Mouse (Mus musculus): ENCODE results near the gene Spns2. TPM values are rescaled to one million over a fixed set of nuclear protein-coding genes. Genes with fewer than 3 reads are reported as not detected.

Spns2 gene
- total RNA-seq (2023) = 2.9 TPM

DNA sequence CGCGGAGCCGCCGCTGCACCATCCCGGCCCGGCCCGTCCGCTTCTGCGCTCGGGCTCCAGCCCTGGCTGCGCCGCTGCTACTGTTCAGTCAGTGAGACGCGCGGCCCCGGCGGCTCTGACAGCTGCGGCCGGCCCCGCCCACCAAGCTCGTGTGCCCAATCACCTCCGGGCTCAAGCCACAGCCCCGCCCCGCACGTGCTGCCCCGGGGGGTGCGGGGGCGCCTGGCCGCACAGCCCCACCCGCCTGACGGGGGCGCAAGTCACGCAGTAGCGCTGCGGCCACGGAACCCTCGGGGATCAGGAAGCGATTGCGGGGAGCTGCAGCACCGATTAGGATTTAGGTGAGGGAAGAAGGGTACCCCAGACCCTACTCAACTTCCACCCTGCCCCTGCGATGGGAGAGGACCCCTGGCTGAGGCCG, at the start of gene Spns2:
Gene Spns2, minus strand, starts transcription at position 24 of the 421 bp plus-strand sequence.

GRCm38 (mm10) chr11:72440965-72441664, 48.6 kb downstream of the Spns2 start, which contains the start of gene Mybbp1a:
TSS of gene Mybbp1a (plus strand) at chr11:72441355.

DNA sequence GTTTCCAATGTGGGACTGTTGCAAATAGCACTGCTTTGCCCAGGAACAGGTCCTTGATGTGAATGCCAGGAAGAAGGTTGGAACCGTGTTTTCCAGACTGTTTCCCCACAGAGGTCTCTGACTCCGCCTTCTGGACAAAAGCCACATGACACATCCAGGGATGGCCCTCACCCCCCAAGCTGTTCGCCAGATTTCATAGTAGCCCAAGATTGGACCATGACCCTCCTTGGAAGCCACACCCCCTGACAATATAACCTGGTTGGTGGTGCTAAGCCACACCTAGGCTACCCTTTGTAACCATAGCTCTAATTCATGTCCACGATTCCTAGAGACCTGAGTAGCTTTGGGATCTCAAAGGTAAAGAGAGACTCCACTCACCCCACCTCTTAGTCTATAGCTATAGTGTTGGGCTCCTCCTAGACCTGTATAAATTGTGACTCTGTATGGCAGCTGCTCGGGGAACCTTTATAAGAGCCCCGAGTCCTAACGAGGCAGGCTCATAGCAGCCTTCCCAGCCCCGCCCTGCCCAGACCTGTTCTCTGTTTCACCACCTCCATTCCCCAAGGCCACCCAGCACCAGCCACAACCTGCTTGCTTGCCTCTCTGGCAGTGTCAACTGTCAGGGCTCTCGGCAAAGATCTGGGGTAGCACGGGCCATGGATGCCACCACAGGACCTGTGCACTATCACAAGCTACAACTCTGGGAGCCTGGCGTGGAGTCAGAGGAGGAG, 54.6 kb downstream of the Spns2 start, which contains the start of gene Ggt6:
Gene Ggt6, plus strand, starts transcription at position 564 of the 731 bp plus-strand sequence.

DNA sequence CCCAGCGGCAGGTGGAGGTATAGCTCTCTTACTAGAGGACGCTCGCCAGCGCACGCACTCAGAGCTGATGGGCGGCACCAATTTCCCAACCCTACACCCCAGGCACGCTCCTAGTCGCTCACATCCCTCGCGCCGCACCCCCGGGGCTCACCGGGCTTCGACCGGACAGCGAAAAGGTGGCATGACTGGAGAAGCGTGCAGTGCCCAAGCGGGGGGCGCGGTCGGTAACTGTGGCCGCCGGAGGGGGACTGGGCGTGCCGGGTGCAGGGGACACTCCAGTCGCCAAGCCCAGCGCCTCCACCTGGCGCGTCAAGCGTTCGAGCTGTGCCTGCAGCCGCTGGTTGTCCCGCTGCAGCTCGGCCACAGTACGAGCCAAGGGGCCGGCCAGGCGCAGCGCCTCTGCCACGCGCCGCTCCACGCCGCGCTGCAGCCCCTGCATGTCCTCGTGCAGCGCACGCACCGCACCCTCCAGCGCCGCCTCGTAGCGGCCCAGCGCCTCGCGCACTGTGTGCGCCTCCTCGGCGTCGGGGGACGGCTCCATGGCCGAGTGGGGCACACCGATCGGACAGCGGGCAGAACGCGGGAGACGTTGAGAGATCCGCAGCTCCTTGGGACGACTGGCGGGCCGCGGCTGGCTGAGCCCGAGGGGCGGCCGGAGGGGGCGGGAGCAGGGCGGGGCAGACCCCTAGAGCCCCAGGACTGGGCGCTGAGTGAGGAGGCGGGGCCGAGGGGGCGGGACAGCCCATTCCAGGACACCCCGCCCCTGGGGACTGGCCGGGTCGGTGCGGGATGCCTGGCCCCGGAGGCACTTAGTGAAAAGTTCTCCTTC, 78.4 kb downstream of the Spns2 start, which contains the start of gene Smtnl2:
Gene Smtnl2, minus strand, starts transcription at position 621 of the 829 bp plus-strand sequence.

Other genes starting within 250 kb of the Spns2 start
- gene Slc13a5, start 222.7 kb downstream of the Spns2 start, total RNA-seq (2023) = not detected
- 52.1 TPM for gene Xaf1, start 188.3 kb downstream of the Spns2 start, total RNA-seq (2023)
- gene Fbxo39, start 175.5 kb downstream of the Spns2 start, total RNA-seq (2023) = 0.31 TPM
- not detected for gene Tekt1, start 127.5 kb downstream of the Spns2 start, total RNA-seq (2023)
- 0.24 TPM for gene Smtnl2, start 78.2 kb downstream of the Spns2 start, total RNA-seq (2023)
- not detected for gene Ggt6, start 54.4 kb downstream of the Spns2 start, total RNA-seq (2023)
- 168 TPM for gene Mybbp1a, start 48.5 kb downstream of the Spns2 start, total RNA-seq (2023)
- 3.0 TPM for gene Spns3, start 60.6 kb upstream of the Spns2 start, total RNA-seq (2023)
- gene Ube2g1, start 117.4 kb upstream of the Spns2 start, total RNA-seq (2023) = 34.3 TPM
- gene Ankfy1, start 200.1 kb upstream of the Spns2 start, total RNA-seq (2023) = 60.3 TPM